Mouse (Mus musculus): Measurements from ENCODE around the gene Ubac2.

DNA sequence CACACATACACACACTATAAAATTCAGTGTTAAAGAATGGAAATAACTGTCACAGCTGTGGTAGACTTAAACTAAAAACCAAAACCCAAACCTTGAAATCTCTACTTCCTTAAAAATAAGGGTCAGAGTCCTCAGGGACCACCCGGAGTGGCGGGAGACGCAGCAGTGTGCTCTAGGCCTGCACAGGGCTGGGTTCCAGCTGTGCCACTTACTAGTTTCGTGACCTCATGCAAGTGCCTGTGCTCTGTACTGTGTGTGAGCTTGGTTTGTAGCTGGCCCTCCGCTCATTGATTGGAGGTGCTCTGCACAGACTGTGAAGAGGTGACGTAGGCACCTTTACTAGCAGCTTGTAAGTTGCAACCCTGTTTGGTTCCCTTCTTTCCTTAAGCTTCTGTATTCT is 31.4 kb downstream of the Ubac2 start:
- TF ChIP-seq EP300 (optimal IDR thresholded peaks at IDR 0.05) (no peak), CTCF (IDR thresholded peaks at IDR 0.05; ENCODE audit: low read depth) (no peak)
